Mouse (Mus musculus) liver, postnatal 0 days (tissue): ENCODE data around the gene Gm20388.

Experiments
- CTCF ChIP-seq: sonication (generic); IDR thresholded peaks from 2 replicates; pipeline ENCODE4 v1.5.1; 2016; ENCODE audit warnings: antibody characterized with exemption, low read depth
- EP300 ChIP-seq: IDR thresholded peaks from 2 replicates; pipeline ENCODE4 v1.6.1; 2016; ENCODE audit warnings: antibody characterized with exemption, low read depth, mild to moderate bottlenecking

GRCm38 (mm10) chr8:120460375-120460774 lies 549.7 kb downstream of the Gm20388 start:
- TF ChIP-seq EP300 (no peak), CTCF (no peak)
